Mouse (Mus musculus): ENCODE measurements at regions not wholly inside any gene's neighbourhood (a gene's known extent, or its start where the extent isn't known, plus 50 kb on each side); places are given as distances from the start of the nearest gene placed in this dataset.
A peak's percentile ranks its signal among the peaks of the same experiment; 100 is the strongest.

DNA sequence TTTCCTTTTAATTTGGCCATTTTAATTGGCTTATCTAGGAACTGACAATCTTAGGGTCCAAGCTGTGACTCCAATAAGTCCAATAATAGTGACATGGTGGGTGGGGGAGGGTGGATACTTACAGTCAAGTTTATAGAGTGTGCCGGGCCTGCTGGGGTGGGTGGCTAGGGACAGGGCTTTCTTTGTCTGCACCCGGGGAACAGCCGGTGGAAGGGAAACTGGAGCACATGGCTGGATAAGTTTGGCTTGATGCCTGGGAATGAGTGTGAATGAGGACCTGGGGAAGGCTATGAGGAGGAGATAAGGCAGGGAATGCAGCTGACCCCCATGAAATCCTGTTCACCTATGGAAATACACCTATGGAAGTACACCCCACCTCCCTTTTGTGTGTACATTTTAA lies 81.7 kb upstream of the Cers4 start:
- no peak for ATAC-seq (replicated peaks; ENCODE audit: low FRiP score, low TSS enrichment, poor library complexity, severe bottlenecking)

GRCm38 (mm10) chr8:4411836-4412235 lies 81.0 kb upstream of the Cers4 start:
- ATAC-seq (replicated peaks; ENCODE audit: low FRiP score, low TSS enrichment, poor library complexity, severe bottlenecking): no peak

DNA sequence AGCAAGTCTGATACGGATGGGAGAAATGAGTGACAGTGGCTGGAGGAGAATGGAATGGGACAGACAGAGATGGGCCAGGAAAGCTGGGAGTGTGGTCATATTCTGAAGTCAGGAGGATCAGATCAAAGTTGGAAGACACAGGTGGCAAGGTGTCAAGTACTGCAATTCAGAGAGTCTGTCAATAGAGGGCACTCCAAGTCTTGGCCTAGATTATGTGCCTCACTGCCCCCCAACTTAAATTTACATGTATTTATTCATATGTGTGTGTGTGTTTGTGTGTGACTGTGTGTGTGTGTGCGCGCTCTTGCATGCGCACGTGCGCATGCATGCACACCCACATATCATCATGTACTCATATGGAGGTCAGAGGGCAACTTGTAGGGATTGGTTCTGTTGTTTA lies 79.6 kb upstream of the Cers4 start:
- peak; percentile 73; the same call in 1 of the 2 replicates for ATAC-seq (replicated peaks; ENCODE audit: low FRiP score, low TSS enrichment, poor library complexity, severe bottlenecking)

DNA sequence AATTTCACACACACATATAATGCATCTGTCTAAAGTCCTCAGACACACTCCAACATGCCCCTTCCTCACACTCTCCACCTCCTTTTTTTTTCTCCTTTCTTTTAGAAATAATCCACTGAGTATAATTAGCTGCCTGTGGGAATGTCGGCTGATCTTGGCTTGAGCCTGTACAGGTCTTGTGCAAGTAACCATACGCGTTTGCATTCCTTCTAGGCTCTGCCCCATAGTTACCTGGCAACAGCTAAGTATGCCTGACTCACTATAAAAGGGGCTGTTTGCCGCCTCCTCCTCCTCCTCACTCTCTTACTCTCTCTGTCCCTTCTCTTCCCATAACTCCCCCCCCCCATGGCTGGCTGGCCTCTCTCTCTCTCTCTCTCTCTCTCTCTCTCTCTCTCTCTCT lies 79.1 kb upstream of the Cers4 start:
- ATAC-seq (replicated peaks; ENCODE audit: low FRiP score, low TSS enrichment, poor library complexity, severe bottlenecking): no peak

DNA sequence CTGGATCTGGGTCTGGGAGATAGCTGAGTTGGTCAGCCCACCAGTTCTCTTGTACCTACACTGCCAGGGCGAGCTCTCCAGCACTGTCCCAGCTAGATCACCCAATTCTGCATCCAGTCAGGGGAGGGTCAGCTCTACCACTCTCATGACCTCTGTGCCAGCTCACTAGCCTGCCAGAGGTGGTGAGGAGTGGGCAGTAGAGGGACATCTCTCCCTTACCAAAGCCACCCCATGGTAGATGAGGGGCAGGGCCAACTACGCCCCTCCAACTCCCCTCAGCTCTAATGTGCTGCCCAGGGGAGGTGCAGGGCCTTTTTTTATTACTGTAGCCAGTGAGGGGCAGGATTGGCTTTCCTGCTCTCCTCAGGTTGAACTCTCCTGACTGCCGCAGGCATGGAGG lies 75.7 kb upstream of the Cers4 start:
- ATAC-seq (replicated peaks; ENCODE audit: low FRiP score, low TSS enrichment, poor library complexity, severe bottlenecking): no peak

- no peak for ATAC-seq (replicated peaks; ENCODE audit: low FRiP score, low TSS enrichment, poor library complexity, severe bottlenecking)
Observed at GRCm38 (mm10) chr8:4433161-4433560, 59.7 kb upstream of the Cers4 start.

DNA sequence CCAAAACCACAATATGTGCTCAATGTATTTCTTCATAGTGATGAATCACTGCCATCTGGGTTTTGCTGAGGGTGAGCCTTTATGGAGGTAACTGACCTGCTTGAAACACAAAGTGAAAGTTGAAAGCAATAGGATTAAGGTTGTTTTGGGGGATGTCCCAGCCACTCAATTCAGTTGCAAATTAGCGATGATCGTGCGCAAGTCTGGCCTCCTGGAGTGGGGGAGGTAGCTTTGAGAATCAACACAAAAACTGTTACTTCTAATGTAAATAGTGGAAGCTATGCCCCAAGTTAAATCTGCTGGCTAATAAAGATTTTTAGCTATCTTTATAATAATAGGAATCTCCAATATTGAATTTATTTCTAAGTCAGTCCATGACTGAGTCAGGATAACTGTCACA lies 56.3 kb upstream of the Cers4 start:
- ATAC-seq (replicated peaks; ENCODE audit: low FRiP score, low TSS enrichment, poor library complexity, severe bottlenecking): no peak
